Mouse (Mus musculus) C2C12 (cell line): ENCODE results near the gene Meis1. TPM values are rescaled to one million over a fixed set of nuclear protein-coding genes. Genes with fewer than 3 reads are reported as not detected.

Experiments used
- H3K27me3 ChIP-seq: one replicate; pipeline ENCODE4 v1.6.1; 2011; ENCODE audit not compliant: control insufficient read depth, insufficient read depth, insufficient read length
- H3K36me3 ChIP-seq: one replicate; pipeline ENCODE4 v1.6.1; 2011; ENCODE audit not compliant: control insufficient read depth, insufficient read depth
- H3K4me3 ChIP-seq: one replicate; pipeline ENCODE4 v1.5.1; 2011; ENCODE audit warnings: mild to moderate bottlenecking, control low read depth; ENCODE audit not compliant: poor library complexity, insufficient read depth, severe bottlenecking
- H3K79me2 ChIP-seq: one replicate; pipeline ENCODE4 v1.6.1; 2011; ENCODE audit not compliant: control insufficient read depth, insufficient read depth
- H3K79me3 ChIP-seq: one replicate; pipeline ENCODE4 v1.6.1; 2011; ENCODE audit warnings: low read depth, control low read depth
- H3ac ChIP-seq: one replicate; pipeline ENCODE3; 2011; ENCODE audit warnings: low read depth; ENCODE audit not compliant: control insufficient read depth, insufficient read length
- CEBPB ChIP-seq: IDR thresholded peaks from one replicate; pipeline ENCODE4 v1.6.1; 2011; ENCODE audit warnings: low read depth, mild to moderate bottlenecking, control low read depth, moderate library complexity
- CTCF ChIP-seq: IDR thresholded peaks from one replicate; pipeline ENCODE4 v1.5.1; 2011; ENCODE audit not compliant: control insufficient read depth, insufficient read depth, insufficient read length
- FOSL1 ChIP-seq: IDR thresholded peaks from one replicate; pipeline ENCODE4 v1.8.0; 2011; ENCODE audit warnings: mild to moderate bottlenecking, low read length; ENCODE audit not compliant: poor library complexity, insufficient read depth, severe bottlenecking
- MAX ChIP-seq: IDR thresholded peaks from one replicate; pipeline ENCODE4 v1.6.1; 2011; ENCODE audit warnings: mild to moderate bottlenecking, control low read depth
- MYOD1 ChIP-seq: IDR thresholded peaks from one replicate; pipeline ENCODE4 v1.6.1; 2011; ENCODE audit warnings: low read depth; ENCODE audit not compliant: control insufficient read depth, insufficient read length
- MYOG ChIP-seq: IDR thresholded peaks from one replicate; pipeline ENCODE4 v1.6.1; 2011; ENCODE audit not compliant: control insufficient read depth, insufficient read length; ENCODE audit errors: extremely low read depth
- USF1 ChIP-seq: IDR thresholded peaks from one replicate; pipeline ENCODE4 v1.6.1; 2011; ENCODE audit warnings: low read depth, mild to moderate bottlenecking, control low read depth, moderate library complexity
- polyA plus RNA-seq: library from polyadenylated mRNA; unstranded; fragments of >200 nt; fragmentation: generic; extraction: Trizol; gene quantifications from one replicate; pipeline ENCODE4 v1.2.1, GENCODE M21; 2012; ENCODE audit warnings: missing spikeins

Meis1 gene
- polyA plus RNA-seq, 1 experiment = 6.8 TPM

DNA sequence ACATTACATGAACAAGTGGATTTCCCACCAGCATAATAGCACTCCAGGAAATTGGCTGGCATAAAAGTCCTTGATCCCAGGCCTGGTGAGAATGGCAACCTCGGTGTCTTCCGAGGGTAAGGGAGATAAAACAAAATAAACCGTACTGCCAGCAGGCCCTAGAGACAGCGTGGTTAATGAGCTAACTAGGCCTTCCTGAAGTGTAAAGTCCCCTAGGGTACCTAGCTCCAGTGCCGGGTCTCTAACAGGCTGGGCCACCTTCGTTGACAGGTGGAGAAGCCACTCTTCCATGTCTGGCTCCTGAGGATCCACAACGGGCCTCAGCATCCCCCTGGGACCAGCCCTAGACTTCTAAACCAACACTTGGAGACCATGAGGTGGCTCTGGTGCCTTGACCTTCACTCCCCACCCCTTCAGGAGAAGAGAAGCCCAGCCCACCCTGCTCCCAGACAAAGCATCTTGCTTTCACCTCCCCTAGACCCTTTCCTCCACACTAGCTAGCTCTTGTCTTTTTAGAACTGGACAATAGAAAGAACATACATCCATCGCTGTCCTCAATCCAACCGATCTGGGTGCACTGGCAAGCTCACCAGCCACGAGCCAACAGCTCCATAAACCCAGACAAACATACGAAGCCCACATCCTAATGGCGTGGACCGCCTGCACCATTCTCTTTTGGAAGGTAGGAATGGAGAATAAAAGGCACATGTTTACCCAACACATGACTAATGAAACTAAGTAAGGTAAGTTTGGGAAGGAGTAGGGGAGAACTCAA, 10.0 kb downstream of the Meis1 start:
- TF ChIP-seq CTCF (no peak), MAX (no peak), CEBPB (no peak), USF1 (no peak), FOSL1 (no peak), MYOD1 (no peak), MYOG (no peak)
- Histone ChIP-seq H3K4me3 (no peak overlapping the region), H3ac (no peak overlapping the region), H3K79me2 (peaks cover 61% of the 10 kb centered on the region), H3K27me3 (no peaks in the 10 kb centered on the region), H3K79me3 (peaks cover 10% of the 10 kb centered on the region), H3K36me3 (peaks cover 66% of the 10 kb centered on the region)

DNA sequence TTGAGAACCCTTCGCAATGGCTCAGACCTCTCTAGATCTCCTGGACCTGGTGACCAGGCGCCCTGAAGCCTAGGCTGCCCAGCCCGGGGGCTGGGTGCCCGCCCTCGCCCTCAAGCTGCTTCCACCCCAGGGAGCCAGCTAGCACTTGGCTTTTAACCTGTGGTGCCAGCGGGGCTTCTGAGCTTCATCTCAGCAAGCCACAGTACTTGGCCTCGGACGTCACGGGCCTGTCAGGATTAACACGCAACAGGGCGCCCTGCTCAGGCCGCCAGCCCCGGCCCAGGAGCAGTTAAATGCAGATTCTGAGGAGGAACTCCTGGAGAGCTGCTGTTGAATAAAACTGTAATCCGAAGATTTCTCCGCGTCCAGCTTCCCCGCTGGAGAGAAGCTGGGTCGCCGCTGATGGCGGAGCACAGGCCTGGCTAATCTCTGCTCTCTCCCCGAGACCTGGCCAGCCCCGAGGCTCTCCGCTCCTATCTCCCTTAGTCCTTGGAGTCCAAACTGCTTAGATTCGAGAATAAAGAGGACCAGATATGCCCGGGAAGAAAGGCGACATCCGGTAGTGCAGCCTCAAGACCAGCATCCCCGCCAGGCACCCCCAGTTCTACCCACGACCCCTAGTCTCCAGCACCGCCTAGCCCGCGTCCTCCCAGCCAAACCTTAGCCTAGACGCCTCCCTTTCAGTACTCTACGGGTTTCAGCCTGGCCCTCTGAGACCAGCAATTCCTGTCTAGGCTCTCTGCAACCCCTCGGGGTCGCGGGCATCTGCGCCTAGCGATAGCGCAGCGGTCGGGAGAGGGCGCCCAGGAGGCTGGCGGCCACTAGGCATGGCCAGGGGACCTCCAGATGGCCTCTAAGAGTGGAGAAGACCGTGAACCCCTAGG, 11.0 kb downstream of the Meis1 start:
- no peak overlapping the region for H3ac ChIP-seq
- H3K27me3 ChIP-seq = no peaks in the 10 kb centered on the region
- TF ChIP-seq MAX = no peak
- no peak for TF ChIP-seq USF1
- no peak for TF ChIP-seq CTCF
- no peak for TF ChIP-seq CEBPB
- no peak for TF ChIP-seq FOSL1
- no peak for TF ChIP-seq MYOD1
- TF ChIP-seq MYOG = no peak
- peaks cover 5% of the 10 kb centered on the region for H3K79me3 ChIP-seq
- peaks cover 62% of the 10 kb centered on the region for H3K36me3 ChIP-seq
- no peak overlapping the region for H3K4me3 ChIP-seq
- H3K79me2 ChIP-seq = peaks cover 51% of the 10 kb centered on the region

DNA sequence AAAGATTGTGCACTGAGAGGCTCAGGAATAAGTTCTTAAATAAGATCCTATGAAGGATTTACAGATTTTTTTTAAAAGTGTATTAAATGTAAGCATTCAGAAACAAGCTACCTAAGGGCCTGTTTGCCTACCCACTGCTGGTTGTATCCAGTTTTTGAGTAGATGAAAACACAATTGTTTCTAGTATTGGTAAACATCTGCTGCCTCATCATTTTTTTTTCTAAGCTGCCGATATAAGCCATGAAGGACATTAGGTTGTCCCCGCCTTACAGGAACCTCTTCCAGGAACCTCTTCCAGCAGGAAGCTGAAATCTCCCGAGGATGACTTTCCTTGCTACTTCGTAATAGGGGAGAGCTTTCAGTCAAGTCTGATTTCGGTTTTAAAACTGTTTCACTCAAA, 11.7 kb downstream of the Meis1 start:
- Histone ChIP-seq H3K36me3 (peaks cover 61% of the 10 kb centered on the region), H3K79me2 (peaks cover 44% of the 10 kb centered on the region), H3ac (no peak overlapping the region), H3K27me3 (no peaks in the 10 kb centered on the region), H3K4me3 (no peak overlapping the region), H3K79me3 (peaks cover 5% of the 10 kb centered on the region)
- TF ChIP-seq USF1 (no peak), MYOG (no peak), MAX (no peak), CEBPB (no peak), MYOD1 (no peak), CTCF (no peak), FOSL1 (no peak)

DNA sequence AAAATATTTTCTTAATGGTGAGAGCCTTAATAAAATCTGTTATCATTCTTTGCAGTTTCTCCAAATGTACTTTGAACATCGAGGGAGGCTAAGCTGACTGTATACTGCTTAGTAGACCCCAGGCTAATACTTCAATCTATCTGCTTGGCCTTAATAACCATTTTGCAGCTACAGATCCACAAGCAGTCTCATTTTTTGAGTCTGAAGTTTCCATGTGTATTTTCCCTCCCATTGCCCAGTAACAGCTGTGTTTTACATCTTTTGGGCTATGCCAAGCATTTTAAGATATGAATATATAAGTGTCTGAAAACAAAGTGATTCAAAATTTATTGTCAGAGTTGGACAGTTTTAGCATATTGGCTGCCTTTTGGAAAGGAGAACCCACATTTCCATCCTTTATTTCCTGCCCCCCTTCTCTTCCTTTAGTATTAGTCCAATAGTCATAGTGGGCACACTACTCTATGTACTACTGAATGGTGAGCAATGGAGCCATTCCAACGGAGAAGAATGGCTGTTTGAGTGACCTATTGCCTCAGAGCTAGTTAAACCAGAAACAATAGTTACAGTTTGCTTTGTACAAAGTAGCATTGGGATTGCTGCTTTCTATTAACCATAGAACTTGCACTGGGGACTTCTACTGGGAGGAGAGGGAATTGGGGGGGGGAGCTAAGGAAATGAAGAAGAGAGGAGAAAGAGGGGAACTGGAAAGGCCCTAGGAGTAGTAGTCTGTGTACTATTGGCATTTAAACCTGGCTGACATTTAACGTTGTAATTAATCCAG, 12.7 kb downstream of the Meis1 start:
- Histone ChIP-seq H3ac (no peak overlapping the region), H3K36me3 (peaks cover 56% of the 10 kb centered on the region), H3K79me3 (peaks cover 5% of the 10 kb centered on the region), H3K4me3 (no peak overlapping the region), H3K27me3 (no peaks in the 10 kb centered on the region), H3K79me2 (peaks cover 37% of the 10 kb centered on the region)
- TF ChIP-seq CEBPB (no peak), MYOD1 (no peak), MYOG (no peak), CTCF (no peak), MAX (no peak), USF1 (no peak), FOSL1 (no peak)

DNA sequence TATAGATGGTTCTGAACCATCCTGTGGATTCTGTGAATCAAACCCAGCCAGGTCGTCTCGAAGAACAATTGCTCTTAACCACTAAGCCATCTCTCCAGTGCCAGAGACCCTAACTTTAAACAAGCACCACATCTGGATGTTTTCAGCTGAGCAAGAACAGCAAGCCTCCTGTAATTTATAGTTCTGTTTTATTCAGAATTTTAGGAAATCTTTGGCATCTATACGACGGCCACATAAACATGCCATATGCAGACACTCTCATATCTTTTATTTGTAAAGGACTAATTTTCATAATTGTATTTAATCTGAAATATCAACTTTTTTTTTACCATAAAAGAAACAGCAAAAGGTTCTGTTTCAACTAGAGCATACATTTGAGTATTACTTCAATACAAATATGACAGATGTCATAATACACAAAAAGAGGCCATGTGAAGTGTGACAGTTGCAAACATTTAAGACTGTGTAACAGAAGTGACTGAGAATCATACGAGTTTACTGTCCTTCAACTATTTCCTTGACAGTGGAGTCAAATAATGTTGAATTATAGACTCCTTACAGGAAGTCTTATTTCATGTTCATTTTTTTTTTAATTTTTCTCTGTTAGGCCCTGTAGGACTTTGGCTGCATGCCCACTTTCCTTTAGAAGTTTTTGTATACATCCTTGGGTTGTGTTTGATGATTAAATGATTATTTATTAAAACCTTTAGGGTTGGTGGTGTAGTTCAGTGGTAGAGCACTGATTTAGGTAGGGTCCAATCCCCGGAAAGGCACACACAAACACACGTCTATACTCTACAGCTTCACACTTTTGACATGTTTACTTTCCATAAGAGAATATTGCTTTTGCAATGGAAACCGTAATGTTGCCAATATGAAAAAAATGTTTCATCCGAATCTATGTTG, 13.5 kb downstream of the Meis1 start:
- peaks cover 5% of the 10 kb centered on the region for H3K79me3 ChIP-seq
- H3K27me3 ChIP-seq = no peaks in the 10 kb centered on the region
- H3ac ChIP-seq = no peak overlapping the region
- H3K79me2 ChIP-seq = peaks cover 28% of the 10 kb centered on the region
- TF ChIP-seq MYOG = no peak
- peaks cover 52% of the 10 kb centered on the region for H3K36me3 ChIP-seq
- no peak overlapping the region for H3K4me3 ChIP-seq
